23 mouse cellular contexts compared by ENCODE assay signal in the genomic region with DNA sequence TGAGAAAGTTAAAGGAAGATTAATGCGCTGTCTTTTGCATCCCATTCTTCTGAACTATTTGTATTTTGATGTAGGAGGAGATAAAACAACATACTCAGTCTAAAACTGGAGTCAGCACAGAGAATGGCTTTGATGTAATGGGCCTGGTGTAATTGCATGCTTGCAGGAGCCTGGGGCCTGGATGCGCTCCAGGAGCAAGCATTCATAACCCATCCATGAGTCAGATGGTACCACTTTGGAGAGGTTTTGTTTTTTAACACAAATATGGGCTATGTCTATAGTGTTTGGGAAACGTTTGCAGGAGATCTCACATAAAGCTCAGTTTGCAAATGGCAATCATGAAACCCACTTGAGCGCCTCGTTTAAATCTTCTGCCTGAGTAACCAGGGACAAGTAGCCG. TPM values are rescaled to one million over a fixed set of nuclear protein-coding genes. Genes with fewer than 3 reads are reported as not detected.
DNase-seq lines count a peak whose midpoint lies in the region; ATAC-seq and TF ChIP-seq lines count a peak whose summit lies in the region.
"Had no signal": no experiment of that assay in that cellular context is flagged by ENCODE, and none has a peak within 500 bp of the region (broad histone marks: within the 10 kb centered on the region; RNA-seq: fewer than 3 reads in every experiment).

No protein-coding gene starts in this region.

- WGBS in embryonic facial prominence, embryonic 13.5 days, result 61% methylated on average over 6 of the region's 6 CpGs
- 80% methylated on average over 6 of the region's 6 CpGs for WGBS in embryonic facial prominence, embryonic 10.5 days
- WGBS in embryonic facial prominence, embryonic 14.5 days, result 60% methylated on average over 6 of the region's 6 CpGs
- WGBS in hindbrain, postnatal 0 days, result 76% methylated on average over 6 of the region's 6 CpGs

- H3K27me3 ChIP-seq in embryonic facial prominence, embryonic 13.5 days, result no peaks in the 10 kb centered on the region
- H3K27me3 ChIP-seq in embryonic facial prominence, embryonic 10.5 days (replicated peaks; ENCODE audit: low read depth, poor library complexity, severe bottlenecking), result no peaks in the 10 kb centered on the region
- H3K27me3 ChIP-seq in embryonic facial prominence, embryonic 14.5 days (replicated peaks; ENCODE audit: control insufficient read depth, insufficient read depth, low read length), result no peaks in the 10 kb centered on the region
- H3K27me3 ChIP-seq in hindbrain, postnatal 0 days (ENCODE audit: insufficient read depth, low read length), result no peaks in the 10 kb centered on the region
- H3K27me3 ChIP-seq: hindbrain, embryonic 13.5 days; midbrain, embryonic 13.5 days; neural tube, embryonic 13.5 days had no signal

- TF ChIP-seq CTCF in hindbrain, postnatal 0 days (IDR thresholded peaks at IDR 0.05; ENCODE audit: low read depth), result no peak

- H3K4me1 ChIP-seq in embryonic facial prominence, embryonic 13.5 days, result peaks cover 10% of the 10 kb centered on the region; the same call in 1 of the 2 replicates
- H3K4me1 ChIP-seq in embryonic facial prominence, embryonic 10.5 days, result no peaks in the 10 kb centered on the region
- H3K4me1 ChIP-seq in embryonic facial prominence, embryonic 14.5 days (ENCODE audit: control insufficient read depth, insufficient read depth, low read length), result no peaks in the 10 kb centered on the region
- H3K4me1 ChIP-seq in hindbrain, postnatal 0 days (ENCODE audit: insufficient read depth, low read length), result no peaks in the 10 kb centered on the region
- H3K4me1 ChIP-seq: hindbrain, embryonic 13.5 days; limb, embryonic 10.5 days; midbrain, embryonic 13.5 days; neural tube, embryonic 13.5 days had no signal

- no peaks in the 10 kb centered on the region for H3K36me3 ChIP-seq in embryonic facial prominence, embryonic 13.5 days
- H3K36me3 ChIP-seq in embryonic facial prominence, embryonic 10.5 days (replicated peaks), result no peaks in the 10 kb centered on the region
- H3K36me3 ChIP-seq in embryonic facial prominence, embryonic 14.5 days (ENCODE audit: control insufficient read depth, insufficient read depth, low read length), result no peaks in the 10 kb centered on the region
- H3K36me3 ChIP-seq in hindbrain, postnatal 0 days (ENCODE audit: insufficient read depth, low read length), result no peaks in the 10 kb centered on the region
- H3K36me3 ChIP-seq: hindbrain, embryonic 13.5 days; limb, embryonic 10.5 days; midbrain, embryonic 13.5 days; neural tube, embryonic 13.5 days had no signal

- no peaks in the 10 kb centered on the region for H3K9me3 ChIP-seq in embryonic facial prominence, embryonic 13.5 days
- H3K9me3 ChIP-seq in embryonic facial prominence, embryonic 10.5 days, result no peaks in the 10 kb centered on the region
- H3K9me3 ChIP-seq in embryonic facial prominence, embryonic 14.5 days (ENCODE audit: control insufficient read depth, low read length), result no peaks in the 10 kb centered on the region
- H3K9me3 ChIP-seq in hindbrain, postnatal 0 days (ENCODE audit: low read length), result no peaks in the 10 kb centered on the region
- H3K9me3 ChIP-seq: hindbrain, embryonic 13.5 days; limb, embryonic 10.5 days; midbrain, embryonic 13.5 days; neural tube, embryonic 13.5 days had no signal

- no peak for DNase-seq in embryonic facial prominence, embryonic 10.5 days (ENCODE audit: low spot score)
- DNase-seq in 3T3-L1 (ENCODE audit: low read depth, low spot score), result peak; percentile 75
- peak; percentile 25 for DNase-seq in adrenal gland, adult 8-10 months
- peak; percentile 69 for DNase-seq in embryonic facial prominence, embryonic 14.5 days (ENCODE audit: low spot score)
- DNase-seq in kidney, postnatal 10 days, result no peak
- DNase-seq in urinary bladder, adult 2 months (ENCODE audit: low spot score), result no peak
- DNase-seq in hindbrain, postnatal 0 days (ENCODE audit: low spot score), result no peak
- DNase-seq: cerebellum, adult 18-20 months; heart, postnatal 10 days; kidney, adult 8-10 months; kidney, postnatal 36 days; liver, postnatal 0 days; lung, postnatal 14 days; thymus, postnatal 36 days had no signal

- H3K4me2 ChIP-seq in embryonic facial prominence, embryonic 13.5 days, result no peak overlapping the region
- no peak overlapping the region for H3K4me2 ChIP-seq in embryonic facial prominence, embryonic 14.5 days (ENCODE audit: low read depth, low read length)
- H3K4me2 ChIP-seq in hindbrain, postnatal 0 days (ENCODE audit: low read depth, low read length), result no peak overlapping the region
- H3K4me2 ChIP-seq: heart, embryonic 11.5 days; hindbrain, embryonic 13.5 days; midbrain, embryonic 13.5 days; neural tube, embryonic 13.5 days had no signal

- no peak overlapping the region for H3K9ac ChIP-seq in embryonic facial prominence, embryonic 13.5 days
- no peak overlapping the region for H3K9ac ChIP-seq in embryonic facial prominence, embryonic 14.5 days (ENCODE audit: low read depth, low read length)
- no peak overlapping the region for H3K9ac ChIP-seq in hindbrain, postnatal 0 days (replicated peaks; ENCODE audit: low read length)
- H3K9ac ChIP-seq: hindbrain, embryonic 13.5 days; liver, postnatal 0 days; midbrain, embryonic 13.5 days; neural tube, embryonic 13.5 days had no signal

- no peak for ATAC-seq in embryonic facial prominence, embryonic 13.5 days (ENCODE audit: insufficient number of reproducible peaks, insufficient read depth, low FRiP score, low TSS enrichment, low read depth)
- ATAC-seq in embryonic facial prominence, embryonic 14.5 days (ENCODE audit: low read depth), result no peak
- no peak for ATAC-seq in hindbrain, postnatal 0 days
- ATAC-seq: forebrain, embryonic 14.5 days; liver, postnatal 0 days; midbrain, embryonic 13.5 days had no signal

- peak overlapping the region; percentile 48; the same call in 1 of the 2 replicates for H3K27ac ChIP-seq in embryonic facial prominence, embryonic 13.5 days
- H3K27ac ChIP-seq in embryonic facial prominence, embryonic 10.5 days (replicated peaks), result no peak overlapping the region
- no peak overlapping the region for H3K27ac ChIP-seq in embryonic facial prominence, embryonic 14.5 days (replicated peaks; ENCODE audit: low read depth, low read length)
- H3K27ac ChIP-seq in hindbrain, postnatal 0 days, result no peak overlapping the region
- H3K27ac ChIP-seq: hindbrain, embryonic 13.5 days; left cerebral cortex, adult 2 months; limb, embryonic 10.5 days; midbrain, embryonic 13.5 days; neural tube, embryonic 13.5 days had no signal

- H3K4me3 ChIP-seq in embryonic facial prominence, embryonic 13.5 days, result no peak overlapping the region
- no peak overlapping the region for H3K4me3 ChIP-seq in embryonic facial prominence, embryonic 10.5 days
- no peak overlapping the region for H3K4me3 ChIP-seq in embryonic facial prominence, embryonic 14.5 days (ENCODE audit: low read depth, low read length)
- no peak overlapping the region for H3K4me3 ChIP-seq in hindbrain, postnatal 0 days (ENCODE audit: low read length)
- H3K4me3 ChIP-seq: erythroblast, embryonic 14.5 days; hindbrain, embryonic 13.5 days; left cerebral cortex, adult 2 months; limb, embryonic 10.5 days; midbrain, embryonic 13.5 days; neural tube, embryonic 13.5 days had no signal

RNA-seq across cellular contexts. Expression of a gene that starts 9.8 kb away (rescaled TPM):
- 13.6 and 18.7 TPM in 2 replicates for polyA plus RNA-seq in embryonic facial prominence, embryonic 13.5 days (2015; fragmentation: Nextera tagmentation; extraction: Ambion mirVana)
- 10.0 and 11.0 TPM in 2 replicates for polyA plus RNA-seq in embryonic facial prominence, embryonic 10.5 days (2016; fragmentation: Nextera tagmentation; extraction: Ambion mirVana)
- total RNA-seq in adrenal gland, adult 8-10 months (2022), result 10 to 100 TPM; 44.0 to 95.8 (median 70.5) TPM
- polyA plus RNA-seq in embryonic facial prominence, embryonic 14.5 days (2014; fragmentation: Nextera tagmentation; extraction: Ambion mirVana), result 39.2 and 40.4 TPM in 2 replicates
- 13.2 and 19.8 TPM in 2 replicates for polyA plus RNA-seq in urinary bladder, adult 2 months (2012; rRNA removed)
- total RNA-seq in hindbrain, postnatal 0 days (2014; rRNA removed), result 38.4 and 47.2 TPM in 2 replicates
- 17.3 and 19.6 TPM in 2 replicates for polyA plus RNA-seq in hindbrain, postnatal 0 days (2015; fragmentation: Nextera tagmentation; extraction: Ambion mirVana)
- polyA plus RNA-seq: erythroblast, embryonic 14.5 days had no signal

Comparison
In these comparisons a context has a peak if more than half of its experiments do, and no peak if none do; other contexts are left out.
1. DNase-seq: peak in 3T3-L1 (single experiment), adrenal gland, adult 8-10 months (single experiment) and embryonic facial prominence, embryonic 14.5 days (single experiment); none in embryonic facial prominence, embryonic 10.5 days (single experiment), kidney, postnatal 10 days (single experiment), urinary bladder, adult 2 months (single experiment) and hindbrain, postnatal 0 days (single experiment).